Mouse (Mus musculus): Measurements from ENCODE around the gene Gm17304. TPM values are rescaled to one million over a fixed set of nuclear protein-coding genes. Genes with fewer than 3 reads are reported as not detected.

The Gm17304 gene
- polyA plus RNA-seq (2015; fragmentation: Nextera tagmentation; extraction: Ambion mirVana): not detected in 2 replicates

GRCm38 (mm10) chr5:106608798-106609197, at the start of gene Gm17304:
TSS of gene Gm17304 (plus strand) at chr5:106609098.
- no peak within 1 kb of the TSS for H3K4me2 ChIP-seq (replicated peaks; ENCODE audit: low read depth, low read length)
- H3K36me3 ChIP-seq (ENCODE audit: insufficient read depth, low read length): peaks cover 18% of the 10 kb centered on the region
- H3K9me3 ChIP-seq (ENCODE audit: low read length): no peaks in the 10 kb centered on the region
- H3K4me1 ChIP-seq (ENCODE audit: insufficient read depth, low read length): peaks cover 14% of the 10 kb centered on the region
- no peak for ATAC-seq (ENCODE audit: low FRiP score, low TSS enrichment)
- no peak within 1 kb of the TSS for H3K9ac ChIP-seq (replicated peaks; ENCODE audit: low read length)
- WGBS: 93% methylated on average over 4 of the region's 4 CpGs
- no peaks in the 10 kb centered on the region for H3K27me3 ChIP-seq (ENCODE audit: insufficient read depth, low read length)
- no peak within 1 kb of the TSS for H3K4me3 ChIP-seq (ENCODE audit: low read length)
- no peak within 1 kb of the TSS for H3K27ac ChIP-seq (ENCODE audit: low read length)

- 3% methylated on average over 39 of the region's 40 CpGs for WGBS
- peak overlapping the region; percentile 28 for H3K4me3 ChIP-seq (ENCODE audit: low read length)
- H3K27me3 ChIP-seq (ENCODE audit: insufficient read depth, low read length): peaks cover 90% of the 10 kb centered on the region
- H3K36me3 ChIP-seq (ENCODE audit: insufficient read depth, low read length): no peaks in the 10 kb centered on the region
- H3K9me3 ChIP-seq (ENCODE audit: low read length): no peaks in the 10 kb centered on the region
- ATAC-seq (ENCODE audit: low FRiP score, low TSS enrichment): no peak
- peak overlapping the region; percentile 35; the same call in 1 of the 2 replicates for H3K4me2 ChIP-seq (replicated peaks; ENCODE audit: low read depth, low read length)
- no peak overlapping the region for H3K9ac ChIP-seq (replicated peaks; ENCODE audit: low read length)
- peaks cover 6% of the 10 kb centered on the region; the same call in 1 of the 2 replicates for H3K4me1 ChIP-seq (ENCODE audit: insufficient read depth, low read length)
- H3K27ac ChIP-seq (ENCODE audit: low read length): no peak overlapping the region
Observed at GRCm38 (mm10) chr5:106560631-106561498, 48.0 kb upstream of the Gm17304 start.

- Histone ChIP-seq H3K27me3 (ENCODE audit: insufficient read depth, low read length) (peaks cover 95% of the 10 kb centered on the region), H3K27ac (ENCODE audit: low read length) (no peak overlapping the region), H3K36me3 (ENCODE audit: insufficient read depth, low read length) (no peaks in the 10 kb centered on the region), H3K9ac (replicated peaks; ENCODE audit: low read length) (no peak overlapping the region), H3K4me2 (replicated peaks; ENCODE audit: low read depth, low read length) (peak overlapping the region; percentile 35; the same call in 1 of the 2 replicates), H3K4me3 (ENCODE audit: low read length) (peak overlapping the region; percentile 28), H3K4me1 (ENCODE audit: insufficient read depth, low read length) (peaks cover 6% of the 10 kb centered on the region; the same call in 1 of the 2 replicates), H3K9me3 (ENCODE audit: low read length) (no peaks in the 10 kb centered on the region)
- no peak for ATAC-seq (ENCODE audit: low FRiP score, low TSS enrichment)
- WGBS: 18% methylated on average over 8 of the region's 8 CpGs
Observed at GRCm38 (mm10) chr5:106561499-106561822, 47.4 kb upstream of the Gm17304 start.

GRCm38 (mm10) chr5:106566025-106566424, 42.9 kb upstream of the Gm17304 start:
- Histone ChIP-seq H3K4me3 (ENCODE audit: low read length) (no peak overlapping the region), H3K4me1 (ENCODE audit: insufficient read depth, low read length) (peaks cover 4% of the 10 kb centered on the region; the same call in 1 of the 2 replicates), H3K27ac (ENCODE audit: low read length) (no peak overlapping the region), H3K4me2 (replicated peaks; ENCODE audit: low read depth, low read length) (no peak overlapping the region), H3K9me3 (ENCODE audit: low read length) (no peaks in the 10 kb centered on the region; the same call in 1 of the 2 replicates), H3K9ac (replicated peaks; ENCODE audit: low read length) (no peak overlapping the region), H3K36me3 (ENCODE audit: insufficient read depth, low read length) (no peaks in the 10 kb centered on the region), H3K27me3 (ENCODE audit: insufficient read depth, low read length) (peaks cover 88% of the 10 kb centered on the region)
- 54% methylated on average over 6 of the region's 6 CpGs for WGBS
- ATAC-seq (ENCODE audit: low FRiP score, low TSS enrichment): no peak

GRCm38 (mm10) chr5:106573742-106574559, 34.9 kb upstream of the Gm17304 start:
- ATAC-seq (ENCODE audit: low FRiP score, low TSS enrichment): peak; percentile 85
- H3K36me3 ChIP-seq (ENCODE audit: insufficient read depth, low read length): no peaks in the 10 kb centered on the region
- 5% methylated on average over 55 of the region's 55 CpGs for WGBS
- H3K4me1 ChIP-seq (ENCODE audit: insufficient read depth, low read length): peaks cover 13% of the 10 kb centered on the region; the same call in 1 of the 2 replicates
- H3K4me2 ChIP-seq (replicated peaks; ENCODE audit: low read depth, low read length): peak overlapping the region; percentile 99
- no peaks in the 10 kb centered on the region; the same call in 1 of the 2 replicates for H3K9me3 ChIP-seq (ENCODE audit: low read length)
- no peak overlapping the region for H3K27ac ChIP-seq (ENCODE audit: low read length)
- peak overlapping the region; percentile 66 for H3K9ac ChIP-seq (replicated peaks; ENCODE audit: low read length)
- H3K27me3 ChIP-seq (ENCODE audit: insufficient read depth, low read length): peaks cover 51% of the 10 kb centered on the region
- H3K4me3 ChIP-seq (ENCODE audit: low read length): peak overlapping the region; percentile 63

- no peaks in the 10 kb centered on the region for H3K36me3 ChIP-seq (ENCODE audit: insufficient read depth, low read length)
- H3K27ac ChIP-seq (ENCODE audit: low read length): no peak overlapping the region
- no peaks in the 10 kb centered on the region; the same call in 1 of the 2 replicates for H3K9me3 ChIP-seq (ENCODE audit: low read length)
- ATAC-seq (ENCODE audit: low FRiP score, low TSS enrichment): peak; percentile 95
- peaks cover 46% of the 10 kb centered on the region for H3K27me3 ChIP-seq (ENCODE audit: insufficient read depth, low read length)
- peak overlapping the region; percentile 66 for H3K9ac ChIP-seq (replicated peaks; ENCODE audit: low read length)
- H3K4me3 ChIP-seq (ENCODE audit: low read length): peak overlapping the region; percentile 63
- under 1% methylated on average over 43 of the region's 45 CpGs for WGBS
- peaks cover 13% of the 10 kb centered on the region; the same call in 1 of the 2 replicates for H3K4me1 ChIP-seq (ENCODE audit: insufficient read depth, low read length)
- peak overlapping the region; percentile 99 for H3K4me2 ChIP-seq (replicated peaks; ENCODE audit: low read depth, low read length)
Observed at GRCm38 (mm10) chr5:106574560-106574946, 34.3 kb upstream of the Gm17304 start.

- Histone ChIP-seq H3K4me2 (replicated peaks; ENCODE audit: low read depth, low read length) (peak overlapping the region; percentile 99), H3K4me3 (ENCODE audit: low read length) (peak overlapping the region; percentile 63; the same call in 1 of the 2 replicates), H3K4me1 (ENCODE audit: insufficient read depth, low read length) (peaks cover 13% of the 10 kb centered on the region; the same call in 1 of the 2 replicates), H3K36me3 (ENCODE audit: insufficient read depth, low read length) (no peaks in the 10 kb centered on the region), H3K27ac (ENCODE audit: low read length) (no peak overlapping the region), H3K27me3 (ENCODE audit: insufficient read depth, low read length) (peaks cover 41% of the 10 kb centered on the region), H3K9ac (replicated peaks; ENCODE audit: low read length) (no peak overlapping the region), H3K9me3 (ENCODE audit: low read length) (no peaks in the 10 kb centered on the region; the same call in 1 of the 2 replicates)
- WGBS: 25% methylated on average over 4 of the region's 4 CpGs
- no peak for ATAC-seq (ENCODE audit: low FRiP score, low TSS enrichment)
Observed at GRCm38 (mm10) chr5:106575098-106575497, 33.8 kb upstream of the Gm17304 start.

- no peak overlapping the region for H3K27ac ChIP-seq (ENCODE audit: low read length)
- H3K9ac ChIP-seq (replicated peaks; ENCODE audit: low read length): no peak overlapping the region
- peaks cover 25% of the 10 kb centered on the region for H3K27me3 ChIP-seq (ENCODE audit: insufficient read depth, low read length)
- peaks cover 13% of the 10 kb centered on the region; the same call in 1 of the 2 replicates for H3K4me1 ChIP-seq (ENCODE audit: insufficient read depth, low read length)
- no peaks in the 10 kb centered on the region for H3K9me3 ChIP-seq (ENCODE audit: low read length)
- 56% methylated on average over 9 of the region's 9 CpGs for WGBS
- H3K4me3 ChIP-seq (ENCODE audit: low read length): no peak overlapping the region
- no peak for ATAC-seq (ENCODE audit: low FRiP score, low TSS enrichment)
- no peaks in the 10 kb centered on the region for H3K36me3 ChIP-seq (ENCODE audit: insufficient read depth, low read length)
- no peak overlapping the region for H3K4me2 ChIP-seq (replicated peaks; ENCODE audit: low read depth, low read length)
Observed at GRCm38 (mm10) chr5:106577237-106577888, 31.5 kb upstream of the Gm17304 start.

- Histone ChIP-seq H3K4me3 (ENCODE audit: low read length) (no peak overlapping the region), H3K9me3 (ENCODE audit: low read length) (no peaks in the 10 kb centered on the region), H3K36me3 (ENCODE audit: insufficient read depth, low read length) (no peaks in the 10 kb centered on the region), H3K27ac (ENCODE audit: low read length) (no peak overlapping the region), H3K27me3 (ENCODE audit: insufficient read depth, low read length) (0 out of 2 replicates have a peak, but pooled peaks cover 4% of the 10 kb centered on the region), H3K4me1 (ENCODE audit: insufficient read depth, low read length) (0 out of 2 replicates have a peak, but pooled peaks cover 3% of the 10 kb centered on the region), H3K9ac (replicated peaks; ENCODE audit: low read length) (no peak overlapping the region), H3K4me2 (replicated peaks; ENCODE audit: low read depth, low read length) (no peak overlapping the region)
- 82% methylated on average over 7 of the region's 7 CpGs for WGBS
- no peak for ATAC-seq (ENCODE audit: low FRiP score, low TSS enrichment)
Observed at GRCm38 (mm10) chr5:106580943-106581342, 28.0 kb upstream of the Gm17304 start.
